Mouse (Mus musculus): ENCODE data around the gene Wnt2. TPM values are rescaled to one million over a fixed set of nuclear protein-coding genes. Genes with fewer than 3 reads are reported as not detected.
A peak's percentile ranks its signal among the peaks of the same experiment; 100 is the strongest.

Gene Wnt2
- total and polyA plus RNA-seq, 2 experiments from 2014 or later, result 0.49 TPM; not detected in 1

- no peak overlapping the region for H3K27ac ChIP-seq (ENCODE audit: low read depth, low read length)
- H3K4me1 ChIP-seq (ENCODE audit: insufficient read depth, low read length), result no peaks in the 10 kb centered on the region
- H3K9ac ChIP-seq (replicated peaks; ENCODE audit: low read length, poor library complexity, severe bottlenecking), result no peak overlapping the region
- H3K4me2 ChIP-seq (ENCODE audit: low read depth, low read length, poor library complexity, severe bottlenecking), result no peak overlapping the region
- ATAC-seq (ENCODE audit: low FRiP score) (no peak), DNase-seq (ENCODE audit: low spot score) (no peak)
- WGBS, result 95% methylated on average over 9 of the region's 9 CpGs
- H3K4me3 ChIP-seq (ENCODE audit: low read depth, low read length), result no peak overlapping the region
- H3K36me3 ChIP-seq (ENCODE audit: insufficient read depth, low read length), result no peaks in the 10 kb centered on the region
- no peak for TF ChIP-seq CTCF (IDR thresholded peaks at IDR 0.05)
- no peaks in the 10 kb centered on the region for H3K9me3 ChIP-seq (ENCODE audit: low read length)
- H3K27me3 ChIP-seq (ENCODE audit: insufficient read depth, low read length), result no peaks in the 10 kb centered on the region
These were observed 40.0 kb downstream of the Wnt2 start for GRCm38 (mm10) chr6:17990173-17991028.

GRCm38 (mm10) chr6:17979361-17979760 lies 51.0 kb downstream of the Wnt2 start:
- 74% methylated on average over 1 of the region's 1 CpGs for WGBS
- Histone ChIP-seq H3K4me1 (ENCODE audit: insufficient read depth, low read length) (no peaks in the 10 kb centered on the region), H3K36me3 (ENCODE audit: insufficient read depth, low read length) (no peaks in the 10 kb centered on the region), H3K9me3 (ENCODE audit: low read length) (no peaks in the 10 kb centered on the region), H3K27me3 (ENCODE audit: insufficient read depth, low read length) (no peaks in the 10 kb centered on the region), H3K4me3 (ENCODE audit: low read depth, low read length) (no peak overlapping the region), H3K9ac (replicated peaks; ENCODE audit: low read length, poor library complexity, severe bottlenecking) (no peak overlapping the region), H3K27ac (ENCODE audit: low read depth, low read length) (no peak overlapping the region), H3K4me2 (ENCODE audit: low read depth, low read length, poor library complexity, severe bottlenecking) (no peak overlapping the region)
- ATAC-seq (ENCODE audit: low FRiP score) (no peak), DNase-seq (ENCODE audit: low spot score) (no peak)
- no peak for TF ChIP-seq CTCF (IDR thresholded peaks at IDR 0.05)

GRCm38 (mm10) chr6:17978881-17979280 lies 51.5 kb downstream of the Wnt2 start:
- 89% methylated on average over 3 of the region's 3 CpGs for WGBS
- no peak for TF ChIP-seq CTCF (IDR thresholded peaks at IDR 0.05)
- ATAC-seq (ENCODE audit: low FRiP score), result no peak

GRCm38 (mm10) chr6:17978324-17978723 lies 52.1 kb downstream of the Wnt2 start:
- DNase-seq (ENCODE audit: low spot score), result no peak

More at GRCm38 (mm10) chr6:17978881-17979280, 51.5 kb downstream of the Wnt2 start:
- Histone ChIP-seq H3K4me3 (ENCODE audit: low read depth, low read length) (no peak overlapping the region), H3K9me3 (ENCODE audit: low read length) (no peaks in the 10 kb centered on the region), H3K36me3 (ENCODE audit: insufficient read depth, low read length) (no peaks in the 10 kb centered on the region), H3K27ac (ENCODE audit: low read depth, low read length) (no peak overlapping the region), H3K4me2 (ENCODE audit: low read depth, low read length, poor library complexity, severe bottlenecking) (no peak overlapping the region), H3K9ac (replicated peaks; ENCODE audit: low read length, poor library complexity, severe bottlenecking) (no peak overlapping the region), H3K4me1 (ENCODE audit: insufficient read depth, low read length) (no peaks in the 10 kb centered on the region), H3K27me3 (ENCODE audit: insufficient read depth, low read length) (no peaks in the 10 kb centered on the region)
- DNase-seq (ENCODE audit: low spot score), result no peak

GRCm38 (mm10) chr6:17977165-17977564 lies 53.2 kb downstream of the Wnt2 start:
- ATAC-seq (ENCODE audit: low FRiP score) (no peak), DNase-seq (ENCODE audit: low spot score) (no peak)
- H3K27ac ChIP-seq (ENCODE audit: low read depth, low read length), result no peak overlapping the region
- no peaks in the 10 kb centered on the region for H3K36me3 ChIP-seq (ENCODE audit: insufficient read depth, low read length)
- 66% methylated on average over 1 of the region's 1 CpGs for WGBS
- H3K4me2 ChIP-seq (ENCODE audit: low read depth, low read length, poor library complexity, severe bottlenecking), result no peak overlapping the region
- H3K9ac ChIP-seq (replicated peaks; ENCODE audit: low read length, poor library complexity, severe bottlenecking), result no peak overlapping the region
- H3K27me3 ChIP-seq (ENCODE audit: insufficient read depth, low read length), result no peaks in the 10 kb centered on the region
- H3K4me1 ChIP-seq (ENCODE audit: insufficient read depth, low read length), result no peaks in the 10 kb centered on the region
- no peak overlapping the region for H3K4me3 ChIP-seq (ENCODE audit: low read depth, low read length)
- TF ChIP-seq CTCF (IDR thresholded peaks at IDR 0.05), result no peak
- no peaks in the 10 kb centered on the region for H3K9me3 ChIP-seq (ENCODE audit: low read length)

More at GRCm38 (mm10) chr6:17978324-17978723, 52.1 kb downstream of the Wnt2 start:
- no peak for ATAC-seq (ENCODE audit: low FRiP score)
- H3K4me2 ChIP-seq (ENCODE audit: low read depth, low read length, poor library complexity, severe bottlenecking), result no peak overlapping the region
- TF ChIP-seq CTCF (IDR thresholded peaks at IDR 0.05), result no peak
- H3K27ac ChIP-seq (ENCODE audit: low read depth, low read length), result no peak overlapping the region
- H3K4me1 ChIP-seq (ENCODE audit: insufficient read depth, low read length), result no peaks in the 10 kb centered on the region
- WGBS, result 79% methylated on average over 5 of the region's 5 CpGs
- H3K4me3 ChIP-seq (ENCODE audit: low read depth, low read length), result no peak overlapping the region
- H3K27me3 ChIP-seq (ENCODE audit: insufficient read depth, low read length), result no peaks in the 10 kb centered on the region
- no peak overlapping the region for H3K9ac ChIP-seq (replicated peaks; ENCODE audit: low read length, poor library complexity, severe bottlenecking)
- no peaks in the 10 kb centered on the region for H3K36me3 ChIP-seq (ENCODE audit: insufficient read depth, low read length)
- no peaks in the 10 kb centered on the region for H3K9me3 ChIP-seq (ENCODE audit: low read length)

GRCm38 (mm10) chr6:17974416-17974815 lies 56.0 kb downstream of the Wnt2 start:
- no peak overlapping the region for H3K9ac ChIP-seq (replicated peaks; ENCODE audit: low read length, poor library complexity, severe bottlenecking)
- no peak for TF ChIP-seq CTCF (IDR thresholded peaks at IDR 0.05)
- H3K4me2 ChIP-seq (ENCODE audit: low read depth, low read length, poor library complexity, severe bottlenecking), result no peak overlapping the region
- no peaks in the 10 kb centered on the region for H3K4me1 ChIP-seq (ENCODE audit: insufficient read depth, low read length)
- H3K27ac ChIP-seq (ENCODE audit: low read depth, low read length), result no peak overlapping the region
- WGBS, result 60% methylated on average over 3 of the region's 3 CpGs
- no peak for ATAC-seq (ENCODE audit: low FRiP score)
- no peaks in the 10 kb centered on the region for H3K27me3 ChIP-seq (ENCODE audit: insufficient read depth, low read length)
- no peaks in the 10 kb centered on the region for H3K36me3 ChIP-seq (ENCODE audit: insufficient read depth, low read length)
- DNase-seq (ENCODE audit: low spot score), result peak; percentile 56
- H3K4me3 ChIP-seq (ENCODE audit: low read depth, low read length), result no peak overlapping the region
- H3K9me3 ChIP-seq (ENCODE audit: low read length), result no peaks in the 10 kb centered on the region
